Mouse (Mus musculus) inflammation-experienced regulatory T-cells (primary cell): ENCODE measurements around the gene Pank4. TPM values are rescaled to one million over a fixed set of nuclear protein-coding genes. Genes with fewer than 3 reads are reported as not detected.

ENCODE experiments used
- polyA plus RNA-seq, 2 experiments: library from polyadenylated mRNA; unstranded; fragments of 100-300 nt; shearing (Covaris generic); gene quantifications; one replicate each; pipeline ENCODE4 v1.2.1; 2017

Gene Pank4
- polyA plus RNA-seq: 10 to 100 TPM; 54.2 to 78.8 TPM

DNA sequence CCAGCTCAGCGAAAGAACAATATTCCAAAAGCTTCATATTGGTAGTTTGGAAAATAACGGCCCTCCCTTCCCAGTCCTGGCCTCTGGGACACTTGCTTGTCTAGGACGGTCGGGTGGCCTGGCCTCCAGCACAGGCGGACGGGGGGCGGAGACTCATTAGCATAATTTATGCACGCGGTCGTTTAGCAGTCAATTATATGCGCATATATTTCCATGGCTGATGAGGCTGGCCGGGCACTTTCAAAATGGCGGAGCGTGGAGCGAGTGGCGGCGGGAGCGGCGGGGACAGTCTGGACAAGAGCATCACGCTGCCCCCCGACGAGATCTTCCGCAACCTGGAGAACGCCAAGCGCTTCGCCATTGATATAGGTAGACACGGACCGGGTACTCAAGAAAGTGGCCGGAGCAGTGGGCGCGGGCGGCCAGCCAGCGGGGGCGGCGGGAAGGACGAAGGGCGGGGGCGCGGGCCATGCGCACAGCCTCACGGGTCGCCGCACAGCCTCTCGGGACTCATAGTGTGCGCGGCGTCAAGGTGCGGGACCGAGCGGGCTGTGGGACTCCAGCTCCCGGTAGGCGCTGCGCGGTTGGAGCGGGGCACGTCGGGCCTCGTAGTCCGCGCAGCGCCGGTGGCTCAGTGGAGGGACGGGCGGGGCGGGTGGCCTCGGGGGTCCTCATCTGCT lies at the start of gene Pank4:
Pank4 (plus strand) TSS at position 223 of the 680 bp plus-strand sequence.

DNA sequence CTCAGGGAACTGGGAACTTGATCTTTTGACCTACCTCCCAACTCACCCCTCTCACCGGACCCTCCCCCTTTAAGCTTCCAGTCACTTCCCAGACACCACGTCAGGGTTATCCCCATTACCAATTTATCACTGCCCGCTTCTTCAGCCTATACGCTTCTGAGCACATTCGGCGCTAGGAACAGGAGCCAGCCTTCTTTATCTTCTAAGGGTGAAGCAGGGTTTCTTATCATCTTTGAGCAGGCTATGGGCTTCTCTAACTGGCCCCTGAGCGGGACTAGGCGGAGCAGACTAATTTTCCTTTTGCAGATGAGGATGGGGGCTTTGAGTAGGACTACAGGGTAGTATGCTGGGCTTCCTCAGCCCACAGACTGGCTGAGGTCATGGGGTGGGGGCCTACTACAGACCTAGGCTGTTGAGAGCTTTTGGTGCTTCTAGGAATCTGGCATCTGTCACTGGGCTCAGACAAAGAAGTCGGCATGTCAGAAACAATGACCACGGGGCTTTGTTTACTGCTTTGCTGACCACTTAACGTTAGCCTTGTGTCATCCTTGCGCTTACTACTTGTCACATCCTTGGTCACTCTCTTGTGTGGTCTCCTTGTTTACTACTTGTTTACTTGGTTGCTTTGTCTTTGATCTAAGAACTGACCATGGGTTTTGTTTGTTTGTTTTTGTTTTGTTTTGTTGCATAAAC lies 35.4 kb upstream of the Pank4 start, which contains the start of gene Tnfrsf14:
Tnfrsf14 (minus strand) TSS at position 169 of the 693 bp plus-strand sequence.

DNA sequence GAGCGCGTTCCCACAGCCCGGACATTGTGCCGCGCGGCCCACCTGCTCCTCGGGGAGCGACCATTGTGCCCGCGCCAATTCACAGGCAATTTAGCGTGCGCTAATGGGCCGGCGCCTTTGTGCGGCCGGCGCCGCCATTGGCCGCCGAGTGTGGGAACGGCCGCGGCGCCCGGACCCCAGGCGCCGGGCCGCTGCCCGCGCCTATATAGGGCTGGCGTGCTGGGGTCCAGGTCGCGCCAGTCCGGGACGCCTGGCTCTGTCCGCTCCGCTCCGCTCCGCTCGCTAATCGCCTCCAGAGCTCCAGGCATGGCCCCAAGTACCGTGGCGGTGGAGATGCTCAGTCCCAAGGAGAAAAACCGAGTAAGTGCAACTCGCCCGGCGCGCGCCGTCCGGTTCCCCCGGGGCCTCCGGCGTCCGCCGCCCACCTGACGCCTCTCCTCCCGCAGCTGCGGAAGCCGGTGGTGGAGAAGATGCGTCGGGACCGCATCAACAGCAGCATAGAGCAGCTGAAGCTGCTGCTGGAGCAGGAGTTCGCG lies 3.2 kb upstream of the Pank4 start, which contains the start of gene Hes5:
Hes5 (plus strand) TSS at position 234 of the 536 bp plus-strand sequence.

Other genes with a start within 250 kb of the Pank4 start
- gene Ttc34, start 126.7 kb upstream of the Pank4 start, polyA plus RNA-seq: 1 to 10 TPM in 1 of 2 experiments, under 1 TPM in 1; 0.84 to 4.7 TPM
- under 1 TPM; 0.06 to 0.12 TPM for gene Mmel1, start 94.5 kb upstream of the Pank4 start, polyA plus RNA-seq
- 1 to 10 TPM; 3.5 to 7.4 TPM for gene Fam213b, start 65.0 kb upstream of the Pank4 start, polyA plus RNA-seq
- gene Tnfrsf14, start 35.6 kb upstream of the Pank4 start, polyA plus RNA-seq: 1 to 10 TPM; 8.8 to 8.9 TPM
- 1 to 10 TPM; 1.4 to 1.8 TPM for gene Hes5, start 3.2 kb upstream of the Pank4 start, polyA plus RNA-seq
- gene Plch2, start 92.7 kb downstream of the Pank4 start, polyA plus RNA-seq: under 1 TPM in 1 of 2 experiments, not detected in 1; 0.27 TPM
- gene Pex10, start 102.9 kb downstream of the Pank4 start, polyA plus RNA-seq: 10 to 100 TPM; 13.9 to 17.9 TPM
- gene Rer1, start 122.3 kb downstream of the Pank4 start, polyA plus RNA-seq: 100 to 1,000 TPM; 166 to 191 TPM
- 1 to 10 TPM; 2.8 to 4.7 TPM for gene Morn1, start 122.5 kb downstream of the Pank4 start, polyA plus RNA-seq